In genomic region chr2:84888657-84889315, GRCm38 (mm10) we compare ENCODE assay signal across 8 mouse cellular contexts. TPM values are rescaled to one million over a fixed set of nuclear protein-coding genes. Genes with fewer than 3 reads are reported as not detected.
DNase-seq lines count a peak whose midpoint lies in the region; ATAC-seq and TF ChIP-seq lines count a peak whose summit lies in the region.

No protein-coding gene starts in this region.

- H3K36me3 ChIP-seq in heart, adult 2 months (ENCODE audit: control insufficient read depth, insufficient read depth, low read length), result no peaks in the 10 kb centered on the region
- no peaks in the 10 kb centered on the region for H3K36me3 ChIP-seq in limb, embryonic 15.5 days
- H3K36me3 ChIP-seq in midbrain, embryonic 15.5 days (replicated peaks), result no peaks in the 10 kb centered on the region
- no peaks in the 10 kb centered on the region for H3K36me3 ChIP-seq in spleen, adult 2 months (ENCODE audit: control insufficient read depth, insufficient read depth, low read length)

- H3K4me3 ChIP-seq in heart, adult 2 months, result peak overlapping the region; percentile 39
- H3K4me3 ChIP-seq in limb, embryonic 15.5 days, result peak overlapping the region; percentile 25
- peak overlapping the region; percentile 30 for H3K4me3 ChIP-seq in midbrain, embryonic 15.5 days
- H3K4me3 ChIP-seq in spleen, adult 2 months (ENCODE audit: extremely low read depth, insufficient read depth, insufficient read length), result no peak overlapping the region

- 4% methylated on average over 26 of the region's 28 CpGs for WGBS in heart, adult 2 months
- WGBS in limb, embryonic 15.5 days, result 2% methylated on average over 28 of the region's 28 CpGs
- under 1% methylated on average over 27 of the region's 28 CpGs for WGBS in midbrain, embryonic 15.5 days
- 12% methylated on average over 28 of the region's 28 CpGs for WGBS in spleen, adult 2 months

- H3K79me2 ChIP-seq in heart, adult 2 months (replicated peaks; ENCODE audit: control insufficient read depth, insufficient read depth, low read length), result no peaks in the 10 kb centered on the region

- peaks cover 2% of the 10 kb centered on the region; the same call in 1 of the 2 replicates for H3K27me3 ChIP-seq in heart, adult 2 months (ENCODE audit: control insufficient read depth, insufficient read depth, low read length)
- peaks cover 83% of the 10 kb centered on the region for H3K27me3 ChIP-seq in limb, embryonic 15.5 days
- H3K27me3 ChIP-seq in midbrain, embryonic 15.5 days (replicated peaks), result peaks cover 38% of the 10 kb centered on the region
- peaks cover 23% of the 10 kb centered on the region for H3K27me3 ChIP-seq in spleen, adult 2 months (ENCODE audit: control insufficient read depth, insufficient read depth, low read length)

- peak overlapping the region; percentile 40 for H3K4me2 ChIP-seq in limb, embryonic 15.5 days
- peak overlapping the region; percentile 51 for H3K4me2 ChIP-seq in midbrain, embryonic 15.5 days

- peak; percentile 70 for TF ChIP-seq EP300 in heart, adult 2 months (IDR thresholded peaks at IDR 0.05; ENCODE audit: insufficient read depth, low read depth, low read length)

- no peak for ATAC-seq in limb, embryonic 15.5 days (ENCODE audit: insufficient number of reproducible peaks, low FRiP score, low TSS enrichment, low read depth)
- ATAC-seq in midbrain, embryonic 15.5 days (replicated peaks), result no peak

- TF ChIP-seq POLR2A in heart, adult 2 months (IDR thresholded peaks at IDR 0.05; ENCODE audit: insufficient read depth, low read depth, low read length), result 0 out of 2 replicates have a peak, but pooled peaks have one; percentile 27
- no peak for TF ChIP-seq POLR2A in spleen, adult 2 months (IDR thresholded peaks at IDR 0.05; ENCODE audit: low read depth, low read length)

- peak overlapping the region; percentile 55; the same call in 1 of the 2 replicates for H3K27ac ChIP-seq in heart, adult 2 months
- H3K27ac ChIP-seq in limb, embryonic 15.5 days, result no peak overlapping the region
- H3K27ac ChIP-seq in midbrain, embryonic 15.5 days, result no peak overlapping the region
- H3K27ac ChIP-seq in spleen, adult 2 months (ENCODE audit: insufficient read depth, low read length), result no peak overlapping the region

- peak; percentile 75 to 84 for DNase-seq in cerebellum, postnatal 14 days
- DNase-seq in cerebellum, adult 11-12 months, result no peak
- peak; percentile 87 for DNase-seq in embryo, embryonic 10.5 days (ENCODE audit: low spot score)
- DNase-seq in heart, adult 2 months, result peak; percentile 81 to 82
- peak; percentile 55 for DNase-seq in kidney, adult 11 months
- peak; percentile 54 to 68 for DNase-seq in spleen, adult 2 months (ENCODE audit: low read depth in 1 of 2, low spot score in 2 of 2)

- H3K9ac ChIP-seq in heart, adult 2 months (ENCODE audit: low read depth, low read length), result peak overlapping the region; percentile 52
- no peak overlapping the region for H3K9ac ChIP-seq in limb, embryonic 15.5 days
- H3K9ac ChIP-seq in midbrain, embryonic 15.5 days, result no peak overlapping the region

- intact Hi-C loops in heart, adult 2 months (cut with DNase I), result loop anchor here (1.0 to 5.0 kb wide), 3 partner anchors 28 to 69 kb away; no protein-coding TSS in a partner anchor

- TF ChIP-seq CTCF in heart, adult 2 months (IDR thresholded peaks at IDR 0.05), result peak; percentile 81
- TF ChIP-seq CTCF in spleen, adult 2 months (IDR thresholded peaks at IDR 0.05; ENCODE audit: extremely low read depth, insufficient read depth, insufficient read length, insufficient replicate concordance), result peak; percentile 65; the same call in 1 of the 2 replicates

- no peaks in the 10 kb centered on the region for H3K9me3 ChIP-seq in limb, embryonic 15.5 days
- H3K9me3 ChIP-seq in midbrain, embryonic 15.5 days, result no peaks in the 10 kb centered on the region

- peaks cover 3% of the 10 kb centered on the region for H3K4me1 ChIP-seq in heart, adult 2 months (ENCODE audit: control insufficient read depth, insufficient read depth, low read length)
- H3K4me1 ChIP-seq in limb, embryonic 15.5 days, result peaks cover 43% of the 10 kb centered on the region
- peaks cover 45% of the 10 kb centered on the region for H3K4me1 ChIP-seq in midbrain, embryonic 15.5 days
- H3K4me1 ChIP-seq in spleen, adult 2 months (ENCODE audit: control insufficient read depth, insufficient read depth, insufficient read length), result peaks cover 11% of the 10 kb centered on the region

RNA-seq across cellular contexts. Expression of gene Rtn4rl2, which starts 2.3 kb away (rescaled TPM):
- 1 to 10 TPM; 3.6 to 3.8 TPM for total RNA-seq in heart, adult 2 months (2021)
- polyA plus RNA-seq in heart, adult 2 months (2012; rRNA removed), result 2.6 and 6.1 TPM in 2 replicates
- 0.96 TPM in 2 replicates for polyA plus RNA-seq in limb, embryonic 15.5 days (2015; fragmentation: Nextera tagmentation; extraction: Ambion mirVana)
- polyA plus RNA-seq in midbrain, embryonic 15.5 days (2015; fragmentation: Nextera tagmentation; extraction: Ambion mirVana), result 4.9 and 6.0 TPM in 2 replicates
- 3.0 and 7.3 TPM in 2 replicates for polyA plus RNA-seq in spleen, adult 2 months (2012; rRNA removed)

RNA-seq across cellular contexts. Expression of gene Slc43a3, which starts 47.6 kb away (rescaled TPM):
- 10 to 100 TPM; 62.6 to 79.1 TPM for total RNA-seq in heart, adult 2 months (2021)
- polyA plus RNA-seq in heart, adult 2 months (2012; rRNA removed), result 101 and 141 TPM in 2 replicates
- polyA plus RNA-seq in limb, embryonic 15.5 days (2015; fragmentation: Nextera tagmentation; extraction: Ambion mirVana), result 32.4 and 36.2 TPM in 2 replicates
- 3.8 and 5.6 TPM in 2 replicates for polyA plus RNA-seq in midbrain, embryonic 15.5 days (2015; fragmentation: Nextera tagmentation; extraction: Ambion mirVana)
- polyA plus RNA-seq in spleen, adult 2 months (2012; rRNA removed), result 45.3 and 51.1 TPM in 2 replicates

RNA-seq across cellular contexts. Expression of gene Slc43a1, which starts 50.1 kb away (rescaled TPM):
- total RNA-seq in heart, adult 2 months (2021), result 1 to 10 TPM; 2.1 to 2.3 TPM
- 3.7 and 6.7 TPM in 2 replicates for polyA plus RNA-seq in heart, adult 2 months (2012; rRNA removed)
- 14.5 and 16.5 TPM in 2 replicates for polyA plus RNA-seq in limb, embryonic 15.5 days (2015; fragmentation: Nextera tagmentation; extraction: Ambion mirVana)
- 1.2 and 1.9 TPM in 2 replicates for polyA plus RNA-seq in midbrain, embryonic 15.5 days (2015; fragmentation: Nextera tagmentation; extraction: Ambion mirVana)
- polyA plus RNA-seq in spleen, adult 2 months (2012; rRNA removed), result 59.6 and 70.0 TPM in 2 replicates
